Mouse (Mus musculus) midbrain, embryonic 16.5 days (tissue): ENCODE measurements around the gene Triap1. TPM values are rescaled to one million over a fixed set of nuclear protein-coding genes. Genes with fewer than 3 reads are reported as not detected.
"Not testable (repeated sequence)": the region's sequence is repeated elsewhere in the genome, so short reads cannot be mapped to it uniquely, and the experiment has no call there.

Source experiments
- ATAC-seq: fragments of 200-750 bp; cut with Nextera tagmentation; 2 replicates; pipeline ENCODE4 v1.8.0; 2017; ENCODE audit warnings: moderate TSS enrichment
- H3K27ac ChIP-seq: fragments of 300-500 bp; sonication (generic); 2 replicates; pipeline ENCODE4 v1.5.1; 2014; ENCODE audit warnings: mild to moderate bottlenecking, low read length, mixed read lengths
- H3K27me3 ChIP-seq: fragments of 300-500 bp; sonication (generic); 2 replicates; pipeline ENCODE4 v1.6.1; 2014; ENCODE audit warnings: low read depth, low read length, mixed read lengths; ENCODE audit not compliant: control insufficient read depth, insufficient read depth
- H3K36me3 ChIP-seq: fragments of 300-500 bp; sonication (generic); 2 replicates; pipeline ENCODE4 v1.6.1; 2014; ENCODE audit warnings: mild to moderate bottlenecking, low read length, moderate library complexity, mixed read lengths; ENCODE audit not compliant: control insufficient read depth, insufficient read depth
- H3K4me1 ChIP-seq: fragments of 300-500 bp; sonication (generic); 2 replicates; pipeline ENCODE4 v1.6.1; 2014; ENCODE audit warnings: mild to moderate bottlenecking, low read length, mixed read lengths; ENCODE audit not compliant: control insufficient read depth, insufficient read depth
- H3K4me2 ChIP-seq: fragments of 300-500 bp; sonication (generic); 2 replicates; pipeline ENCODE4 v1.6.1; 2014; ENCODE audit warnings: mild to moderate bottlenecking, low read length, mixed read lengths
- H3K4me3 ChIP-seq: fragments of 300-500 bp; sonication (generic); 2 replicates; pipeline ENCODE4 v1.5.1; 2014; ENCODE audit warnings: low read depth, mild to moderate bottlenecking, low read length, moderate library complexity, mixed read lengths
- H3K9ac ChIP-seq: fragments of 300-500 bp; sonication (generic); 2 replicates; pipeline ENCODE4 v1.6.1; 2014; ENCODE audit warnings: low read depth, low read length, mixed read lengths
- H3K9me3 ChIP-seq: fragments of 300-500 bp; sonication (generic); replicated peaks from 2 replicates; pipeline ENCODE4 v1.6.1; 2014; ENCODE audit warnings: mild to moderate bottlenecking, low read length, mixed read lengths; ENCODE audit not compliant: control insufficient read depth, poor library complexity, severe bottlenecking
- WGBS: fragments of 180-500 bp; shearing (Covaris S2); extraction: QIAGEN DNeasy Blood & Tissue Kit; methylation state at CpG from one replicate; pipeline ENCODE4 v1.1.7; 2014; 5-methylcytosine and 5-hydroxymethylcytosine counted together
- polyA plus RNA-seq: library from polyadenylated mRNA; unstranded; fragments of >200 nt; fragmentation: Nextera tagmentation; extraction: Ambion mirVana; gene quantifications from 2 replicates; pipeline ENCODE4 v1.2.1, GENCODE M21; 2015

Triap1 gene
- polyA plus RNA-seq, result 47.9 and 52.6 TPM in 2 replicates

DNA sequence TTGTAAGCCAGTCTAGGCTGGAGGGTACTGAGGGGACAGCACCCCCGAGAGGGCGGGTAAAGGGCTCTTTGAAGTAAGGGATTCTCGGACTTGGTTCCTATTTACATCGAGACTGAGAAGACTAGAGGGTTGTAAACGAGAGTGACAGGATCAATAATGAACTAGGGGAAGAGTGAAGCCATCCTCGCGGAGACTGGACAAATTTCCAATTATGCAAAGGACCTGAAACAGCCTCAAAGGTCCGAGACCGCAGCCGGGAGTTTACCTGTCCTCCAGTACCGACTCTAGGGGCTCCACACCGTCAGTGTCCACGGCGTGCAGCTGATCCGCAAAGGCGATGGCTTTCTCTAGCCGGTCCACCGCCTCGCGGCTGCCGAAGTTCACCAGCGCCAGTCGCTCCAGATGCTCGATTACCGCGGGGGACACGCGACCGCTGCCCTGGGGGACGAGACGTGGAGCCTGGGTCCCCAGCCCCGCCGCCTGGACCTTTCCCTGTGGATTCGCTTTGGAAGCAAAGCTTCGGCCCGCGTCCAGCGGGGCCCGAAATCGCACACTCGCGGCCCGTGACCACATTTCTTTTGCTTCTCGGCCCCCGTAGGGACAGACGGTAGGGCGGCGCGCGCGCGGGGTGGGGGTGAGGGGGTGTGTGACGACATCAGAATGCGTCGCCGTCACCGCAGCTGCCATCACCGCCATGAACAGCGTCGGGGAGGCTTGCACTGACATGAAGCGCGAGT lies at the start of gene Triap1, which contains the start of gene Gatc:
Gene Triap1 (plus strand): TSS at position 649 of the 737 bp plus-strand sequence.
Gene Gatc (minus strand): TSS at position 602 of the 737 bp plus-strand sequence.
- Histone ChIP-seq H3K4me2 (peak within 1 kb of the TSS; percentile 73), H3K36me3 (peaks cover 29% of the 10 kb centered on the region), H3K27ac (peak within 1 kb of the TSS; percentile 84), H3K9ac (peak within 1 kb of the TSS; percentile 87), H3K4me1 (peaks cover 24% of the 10 kb centered on the region), H3K9me3 (no peaks in the 10 kb centered on the region), H3K27me3 (no peaks in the 10 kb centered on the region), H3K4me3 (peak within 1 kb of the TSS; percentile 84)
- ATAC-seq, result peak; percentile 91
- under 1% methylated on average over 62 of the region's 62 CpGs for WGBS

DNA sequence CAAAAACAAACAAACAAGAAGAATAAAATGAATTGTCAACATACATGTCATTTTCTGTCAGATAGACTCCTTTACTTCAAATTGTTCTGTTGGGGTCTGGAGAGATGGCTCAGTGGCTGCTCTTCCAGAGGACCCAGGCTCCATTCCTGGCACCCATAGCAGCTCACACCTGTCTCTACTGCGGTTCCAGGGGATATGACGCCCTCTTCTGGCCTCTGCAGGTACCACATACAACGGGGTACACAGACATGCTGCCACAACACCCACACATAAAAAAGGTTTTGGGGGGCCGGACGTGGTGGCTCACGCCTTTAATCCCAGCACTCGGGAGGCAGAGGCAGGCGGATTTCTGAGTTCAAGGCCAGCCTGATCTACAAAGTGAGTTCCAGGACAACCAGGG lies 46.9 kb upstream of the Triap1 start:
- Histone ChIP-seq H3K9ac (no peak overlapping the region), H3K27me3 (no peaks in the 10 kb centered on the region), H3K4me3 (no peak overlapping the region), H3K9me3 (no peaks in the 10 kb centered on the region), H3K27ac (no peak overlapping the region), H3K36me3 (peaks cover 36% of the 10 kb centered on the region), H3K4me2 (no peak overlapping the region), H3K4me1 (peaks cover 8% of the 10 kb centered on the region)
- ATAC-seq, result no peak
- 89% methylated on average over 8 of the region's 8 CpGs for WGBS

DNA sequence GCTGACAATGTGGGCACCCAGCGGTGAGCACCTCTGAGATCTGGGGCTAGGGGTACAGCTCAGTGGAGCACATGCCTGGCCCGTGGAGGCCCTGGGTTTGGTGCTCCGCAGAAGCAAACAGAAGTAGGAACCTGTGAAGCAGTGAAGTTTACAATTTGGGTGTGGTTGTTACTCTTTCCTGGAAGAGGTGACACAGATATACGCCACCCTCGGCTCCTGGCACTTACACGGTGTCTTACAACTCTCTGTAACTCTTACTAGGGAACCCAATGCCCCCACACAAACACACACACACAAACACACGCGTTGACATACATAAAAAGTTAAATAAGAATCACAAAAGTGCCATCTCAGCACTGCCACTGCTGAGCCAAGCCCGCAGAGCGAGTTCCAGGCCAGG lies 44.7 kb upstream of the Triap1 start:
- H3K27ac ChIP-seq, result 0 out of 2 replicates have a peak overlapping the region, but pooled peaks have one; percentile 11
- H3K27me3 ChIP-seq, result no peaks in the 10 kb centered on the region
- H3K36me3 ChIP-seq, result peaks cover 29% of the 10 kb centered on the region
- WGBS, result 90% methylated on average over 10 of the region's 10 CpGs
- no peak overlapping the region for H3K4me2 ChIP-seq
- ATAC-seq, result no peak
- H3K4me3 ChIP-seq, result no peak overlapping the region
- H3K9me3 ChIP-seq, result no peaks in the 10 kb centered on the region
- H3K9ac ChIP-seq, result no peak overlapping the region
- H3K4me1 ChIP-seq, result peaks cover 13% of the 10 kb centered on the region

DNA sequence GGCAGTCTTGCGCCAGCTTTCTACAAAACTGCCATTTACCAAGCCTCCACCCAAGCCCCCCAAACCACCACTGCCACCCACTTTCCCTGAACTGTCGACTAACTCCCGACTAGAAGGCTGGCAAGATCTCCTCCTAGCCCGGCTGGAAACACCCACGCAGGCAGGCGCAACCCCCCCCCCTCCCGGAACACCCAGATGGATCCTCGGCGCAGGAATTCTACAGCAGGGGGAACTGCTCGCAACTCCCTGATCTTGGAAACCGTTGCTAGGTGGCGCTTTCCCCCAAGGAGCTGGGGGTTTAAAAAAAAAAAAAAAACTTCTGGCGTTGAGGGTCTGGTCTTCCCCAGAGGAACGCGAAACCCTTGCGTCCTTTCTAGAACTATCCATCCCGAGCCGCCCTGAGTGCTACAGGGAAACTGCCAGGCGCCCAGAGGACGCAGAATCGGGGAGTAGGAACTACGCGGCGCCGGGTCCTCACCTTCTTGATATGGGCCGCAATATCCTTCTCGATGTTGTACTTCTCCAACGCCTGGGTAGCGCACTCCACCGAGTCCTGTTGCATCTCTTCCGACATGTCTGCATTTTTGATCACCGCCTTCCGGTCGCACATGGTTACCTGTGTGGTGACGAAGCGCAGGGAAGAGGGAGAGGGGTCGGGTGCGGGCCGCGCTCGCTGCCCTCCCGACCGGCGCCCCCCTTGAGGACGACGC lies 40.8 kb upstream of the Triap1 start:
- Histone ChIP-seq H3K4me1 (peaks cover 20% of the 10 kb centered on the region), H3K9ac (peak overlapping the region; percentile 69), H3K4me3 (peak overlapping the region; percentile 72), H3K27me3 (no peaks in the 10 kb centered on the region), H3K9me3 (no peaks in the 10 kb centered on the region), H3K27ac (peak overlapping the region; percentile 89), H3K36me3 (peaks cover 19% of the 10 kb centered on the region), H3K4me2 (peak overlapping the region; percentile 66)
- ATAC-seq, result peak; percentile 69
- WGBS, result under 1% methylated on average over 42 of the region's 46 CpGs

GRCm38 (mm10) chr5:115300792-115301614 lies 40.0 kb upstream of the Triap1 start, which contains the start of gene Dynll1:
Gene Dynll1 (minus strand): TSS chr5:115300999.
- Histone ChIP-seq H3K27me3 (no peaks in the 10 kb centered on the region), H3K27ac (peak within 1 kb of the TSS; percentile 89), H3K9ac (peak within 1 kb of the TSS; percentile 73), H3K4me2 (peak within 1 kb of the TSS; percentile 82), H3K36me3 (peaks cover 15% of the 10 kb centered on the region), H3K9me3 (no peaks in the 10 kb centered on the region), H3K4me1 (peaks cover 20% of the 10 kb centered on the region), H3K4me3 (peak within 1 kb of the TSS; percentile 72)
- under 1% methylated on average over 60 of the region's 66 CpGs for WGBS
- ATAC-seq, result peak; percentile 98

DNA sequence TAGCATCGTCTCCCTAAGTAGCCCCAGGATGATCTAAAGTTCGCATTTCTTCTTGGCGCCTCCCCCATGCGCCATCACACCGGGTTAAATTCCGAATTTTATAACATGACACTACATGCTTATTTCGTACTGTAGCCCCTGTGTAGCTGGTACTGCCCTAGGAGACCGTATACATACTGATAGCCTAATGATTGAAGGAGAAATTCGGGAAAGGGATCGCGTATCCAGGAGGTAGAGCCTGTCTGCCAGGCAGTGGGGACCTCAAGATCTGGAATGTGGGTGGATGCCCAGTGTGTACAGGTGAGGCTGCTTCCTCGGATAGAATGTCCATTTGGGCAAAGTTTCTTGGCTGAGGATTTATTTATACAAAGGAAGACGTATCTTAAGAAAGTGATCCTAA lies 39.4 kb upstream of the Triap1 start:
- peak overlapping the region; percentile 82 for H3K4me2 ChIP-seq
- no peaks in the 10 kb centered on the region for H3K27me3 ChIP-seq
- ATAC-seq, result 0 out of 2 replicates have a peak, but pooled peaks have one; percentile 0
- 31% methylated on average over 13 of the region's 13 CpGs for WGBS
- peak overlapping the region; percentile 89; the same call in 1 of the 2 replicates for H3K27ac ChIP-seq
- peaks cover 9% of the 10 kb centered on the region for H3K36me3 ChIP-seq
- peak overlapping the region; percentile 73 for H3K9ac ChIP-seq
- no peaks in the 10 kb centered on the region for H3K9me3 ChIP-seq
- H3K4me1 ChIP-seq, result peaks cover 18% of the 10 kb centered on the region
- peak overlapping the region; percentile 72 for H3K4me3 ChIP-seq

GRCm38 (mm10) chr5:115302190-115302589 lies 38.8 kb upstream of the Triap1 start:
- H3K4me2 ChIP-seq, result peak overlapping the region; percentile 82; the same call in 1 of the 2 replicates

GRCm38 (mm10) chr5:115312354-115312753 lies 28.7 kb upstream of the Triap1 start:
- H3K9me3 ChIP-seq, result no peaks in the 10 kb centered on the region
- H3K4me3 ChIP-seq, result no peak overlapping the region
- H3K9ac ChIP-seq, result no peak overlapping the region
- WGBS, result 85% methylated on average over 4 of the region's 4 CpGs
- H3K36me3 ChIP-seq, result no peaks in the 10 kb centered on the region
- H3K27ac ChIP-seq, result no peak overlapping the region
- H3K4me2 ChIP-seq, result no peak overlapping the region
- no peaks in the 10 kb centered on the region for H3K27me3 ChIP-seq
- ATAC-seq, result no peak
- peaks cover 3% of the 10 kb centered on the region; the same call in 1 of the 2 replicates for H3K4me1 ChIP-seq

More at GRCm38 (mm10) chr5:115302190-115302589, 38.8 kb upstream of the Triap1 start:
- H3K9me3 ChIP-seq, ATAC-seq, H3K27ac ChIP-seq, H3K9ac ChIP-seq, H3K27me3 ChIP-seq, H3K4me3 ChIP-seq, H3K36me3 ChIP-seq: not testable (repeated sequence)
- WGBS, result 85% methylated on average over 4 of the region's 7 CpGs
- H3K4me1 ChIP-seq, result peaks cover 18% of the 10 kb centered on the region
